Mouse (Mus musculus): Measurements from ENCODE around the gene Myh7.

- no peak for TF ChIP-seq CTCF (IDR thresholded peaks at IDR 0.05; ENCODE audit: low read depth)
- TF ChIP-seq EP300 (IDR thresholded peaks at IDR 0.05; ENCODE audit: low read depth), result no peak
Observed at GRCm38 (mm10) chr14:54976633-54977032, 17.8 kb downstream of the Myh7 start, which contains the start of gene Gm17428.

All from heart, postnatal 0 days (tissue).